29 mouse cellular contexts compared by ENCODE assay signal in the genomic region with DNA sequence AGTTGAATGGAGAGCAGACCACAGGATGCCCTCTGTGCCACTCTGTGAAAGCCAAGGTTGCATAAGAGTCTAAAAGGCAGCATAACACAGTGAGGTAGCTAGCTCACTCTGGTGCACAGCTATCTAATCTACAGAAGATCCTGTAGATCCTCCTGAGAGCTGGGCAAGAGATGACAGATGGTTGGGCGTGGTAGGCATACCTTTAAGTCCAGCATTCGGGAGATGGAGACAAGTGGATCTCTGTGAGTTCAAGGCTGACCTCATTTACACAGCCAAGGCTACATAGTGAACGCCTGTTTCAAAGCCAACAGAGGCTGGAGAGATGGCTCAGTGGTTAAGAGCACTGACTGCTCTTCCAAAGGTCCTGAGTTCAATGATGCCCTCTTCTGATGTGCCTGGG. TPM values are rescaled to one million over a fixed set of nuclear protein-coding genes. Genes with fewer than 3 reads are reported as not detected.
"Had no signal": no experiment of that assay in that cellular context is flagged by ENCODE, and none has a peak within 500 bp of the region (broad histone marks: within the 10 kb centered on the region; RNA-seq: fewer than 3 reads in every experiment).

No protein-coding gene starts in this region.

- H3K4me2 ChIP-seq: heart, embryonic 12.5 days; hindbrain, embryonic 12.5 days; hindbrain, embryonic 14.5 days; intestine, embryonic 15.5 days; limb, embryonic 12.5 days; liver, embryonic 11.5 days; liver, embryonic 13.5 days; liver, embryonic 15.5 days had no signal

- H3K4me3 ChIP-seq: gastrocnemius, adult 2 months; heart, embryonic 10.5 days; heart, embryonic 12.5 days; hindbrain, embryonic 10.5 days; hindbrain, embryonic 12.5 days; intestine, embryonic 15.5 days; layer of hippocampus, adult 2 months; left cerebral cortex, adult 2 months; limb, embryonic 10.5 days; limb, embryonic 12.5 days; liver, embryonic 13.5 days; liver, embryonic 15.5 days had no signal

- H3K9ac ChIP-seq: heart, embryonic 12.5 days; hindbrain, embryonic 12.5 days; hindbrain, embryonic 14.5 days; intestine, embryonic 15.5 days; limb, embryonic 12.5 days; liver, embryonic 13.5 days; liver, embryonic 15.5 days had no signal

- H3K36me3 ChIP-seq: heart, embryonic 10.5 days; heart, embryonic 12.5 days; hindbrain, embryonic 10.5 days; hindbrain, embryonic 12.5 days; intestine, embryonic 15.5 days; limb, embryonic 10.5 days; limb, embryonic 12.5 days; liver, embryonic 13.5 days; liver, embryonic 15.5 days had no signal

- H3K27me3 ChIP-seq: heart, embryonic 12.5 days; hindbrain, embryonic 12.5 days; intestine, embryonic 15.5 days; limb, embryonic 12.5 days; liver, embryonic 13.5 days; liver, embryonic 15.5 days had no signal

- H3K9me3 ChIP-seq: heart, embryonic 10.5 days; heart, embryonic 12.5 days; hindbrain, embryonic 10.5 days; hindbrain, embryonic 12.5 days; intestine, embryonic 15.5 days; limb, embryonic 10.5 days; limb, embryonic 12.5 days; liver, embryonic 13.5 days; liver, embryonic 15.5 days had no signal

- H3K4me1 ChIP-seq: heart, embryonic 10.5 days; heart, embryonic 12.5 days; hindbrain, embryonic 10.5 days; hindbrain, embryonic 12.5 days; intestine, embryonic 15.5 days; limb, embryonic 10.5 days; limb, embryonic 12.5 days; liver, embryonic 13.5 days; liver, embryonic 15.5 days had no signal

- ATAC-seq: hindbrain, embryonic 16.5 days; inflammation-experienced regulatory T-cells, adult 6 months; intestine, embryonic 15.5 days; intestine, postnatal 0 days had no signal

- DNase-seq: gastrocnemius, adult 2 months; gastrocnemius, postnatal 10 days; gastrocnemius, postnatal 25 days; heart, adult 18-20 months; heart, postnatal 10 days; heart, postnatal 4 days; kidney, adult 18-20 months; kidney, adult 8-10 months; kidney, postnatal 10 days; kidney, postnatal 25 days; kidney, postnatal 4 days; liver; liver, embryonic 13.5 days had no signal

- H3K27ac ChIP-seq: gastrocnemius, adult 2 months; heart, embryonic 10.5 days; hindbrain, embryonic 10.5 days; hindbrain, embryonic 12.5 days; hindbrain, embryonic 14.5 days; intestine, embryonic 15.5 days; layer of hippocampus, adult 2 months; left cerebral cortex, adult 2 months; limb, embryonic 10.5 days; limb, embryonic 12.5 days; liver, embryonic 13.5 days; liver, embryonic 15.5 days had no signal

RNA-seq across cellular contexts. Expression of a gene that starts 11.9 kb away (rescaled TPM):
- polyA plus RNA-seq: kidney, embryonic 14.5 days; liver, embryonic 13.5 days; liver, embryonic 15.5 days had no signal
